Mouse (Mus musculus) liver, adult (tissue): ENCODE measurements around the gene Fermt1.

ENCODE experiments used
- GATA4 ChIP-seq: IDR thresholded peaks from 2 replicates; pipeline ENCODE4 v1.6.1; 2014; ENCODE audit warnings: mild to moderate bottlenecking, low read length; ENCODE audit not compliant: insufficient replicate concordance

Gene Fermt1

GRCm38 (mm10) chr2:132945326-132946207 is at the start of gene Fermt1:
Gene Fermt1 (minus strand): TSS chr2:132945906.
- TF ChIP-seq GATA4 = no peak

GRCm38 (mm10) chr2:132992659-132993531 is 47.2 kb upstream of the Fermt1 start:
- no peak for TF ChIP-seq GATA4

- TF ChIP-seq GATA4 = no peak
Measured at GRCm38 (mm10) chr2:132989778-132990564, 44.3 kb upstream of the Fermt1 start.

GRCm38 (mm10) chr2:132973346-132973745 is 27.6 kb upstream of the Fermt1 start:
- no peak for TF ChIP-seq GATA4

GRCm38 (mm10) chr2:132970772-132971173 is 25.1 kb upstream of the Fermt1 start:
- TF ChIP-seq GATA4 = no peak

GRCm38 (mm10) chr2:132957786-132958185 is 12.1 kb upstream of the Fermt1 start:
- no peak for TF ChIP-seq GATA4

- no peak for TF ChIP-seq GATA4
Measured at GRCm38 (mm10) chr2:132952197-132952596, 6.5 kb upstream of the Fermt1 start.

- no peak for TF ChIP-seq GATA4
Measured at GRCm38 (mm10) chr2:132948174-132948573, 2.5 kb upstream of the Fermt1 start.

- TF ChIP-seq GATA4 = no peak
Measured at GRCm38 (mm10) chr2:132946976-132947375, 1.3 kb upstream of the Fermt1 start.

GRCm38 (mm10) chr2:132944711-132945325 is 888 bp downstream of the Fermt1 start:
- no peak for TF ChIP-seq GATA4

GRCm38 (mm10) chr2:132943997-132944396 is 1.7 kb downstream of the Fermt1 start:
- TF ChIP-seq GATA4 = no peak

GRCm38 (mm10) chr2:132943596-132943995 is 2.1 kb downstream of the Fermt1 start:
- TF ChIP-seq GATA4 = no peak

GRCm38 (mm10) chr2:132939056-132939455 is 6.7 kb downstream of the Fermt1 start:
- no peak for TF ChIP-seq GATA4

- no peak for TF ChIP-seq GATA4
Measured at GRCm38 (mm10) chr2:132936176-132936575, 9.5 kb downstream of the Fermt1 start.

GRCm38 (mm10) chr2:132934711-132935110 is 11.0 kb downstream of the Fermt1 start:
- TF ChIP-seq GATA4 = no peak

GRCm38 (mm10) chr2:132934142-132934541 is 11.6 kb downstream of the Fermt1 start:
- no peak for TF ChIP-seq GATA4
